Mouse (Mus musculus): ENCODE measurements around the gene Cxcl5. TPM values are rescaled to one million over a fixed set of nuclear protein-coding genes. Genes with fewer than 3 reads are reported as not detected.

The Cxcl5 gene
- polyA plus RNA-seq (2012; rRNA removed; ENCODE audit: low replicate concordance) = 0.41 TPM in 1 of 2 replicates, not detected in the other

DNA sequence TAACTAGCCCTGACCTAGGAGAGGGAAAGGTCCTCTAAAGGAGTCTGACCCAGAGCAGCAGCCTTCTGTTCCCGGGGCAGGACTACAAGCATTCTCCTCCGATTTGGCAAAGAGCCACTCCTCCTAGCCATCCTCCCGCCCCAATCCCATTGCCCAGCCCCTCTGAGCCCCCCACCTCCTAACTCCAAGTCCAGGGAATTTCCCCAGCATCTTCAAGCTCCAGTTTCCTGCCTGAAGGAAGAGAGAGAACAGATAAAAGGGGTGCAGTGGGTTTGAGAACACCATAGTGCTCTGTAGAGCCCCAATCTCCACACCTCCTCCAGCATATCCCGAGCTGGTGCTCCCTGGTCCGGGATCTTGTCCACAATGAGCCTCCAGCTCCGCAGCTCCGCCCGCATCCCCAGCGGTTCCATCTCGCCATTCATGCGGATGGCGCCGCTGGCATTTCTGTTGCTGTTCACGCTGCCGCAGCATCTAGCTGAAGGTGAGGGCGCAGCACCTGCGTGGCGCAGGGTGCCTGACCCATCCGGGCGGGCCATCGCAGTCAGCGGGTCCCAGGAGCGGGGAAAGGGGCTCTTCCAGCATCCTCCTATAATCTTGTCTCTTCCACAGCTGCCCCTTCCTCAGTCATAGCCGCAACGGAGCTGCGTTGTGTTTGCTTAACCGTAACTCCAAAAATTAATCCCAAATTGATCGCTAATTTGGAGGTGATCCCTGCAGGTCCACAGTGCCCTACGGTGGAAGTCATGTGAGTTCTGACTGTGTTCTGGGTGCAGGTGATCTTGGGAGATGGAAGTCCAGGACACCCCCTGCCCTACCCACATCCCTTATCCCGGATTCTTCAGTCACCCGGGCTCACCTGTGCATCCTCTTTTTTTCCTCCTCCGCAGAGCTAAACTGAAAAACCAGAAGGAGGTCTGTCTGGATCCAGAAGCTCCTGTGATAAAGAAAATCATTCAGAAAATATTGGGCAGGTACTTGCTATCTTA, at the start of gene Cxcl5:
Gene Cxcl5 (plus strand): TSS at position 284 of the 989 bp plus-strand sequence.

DNA sequence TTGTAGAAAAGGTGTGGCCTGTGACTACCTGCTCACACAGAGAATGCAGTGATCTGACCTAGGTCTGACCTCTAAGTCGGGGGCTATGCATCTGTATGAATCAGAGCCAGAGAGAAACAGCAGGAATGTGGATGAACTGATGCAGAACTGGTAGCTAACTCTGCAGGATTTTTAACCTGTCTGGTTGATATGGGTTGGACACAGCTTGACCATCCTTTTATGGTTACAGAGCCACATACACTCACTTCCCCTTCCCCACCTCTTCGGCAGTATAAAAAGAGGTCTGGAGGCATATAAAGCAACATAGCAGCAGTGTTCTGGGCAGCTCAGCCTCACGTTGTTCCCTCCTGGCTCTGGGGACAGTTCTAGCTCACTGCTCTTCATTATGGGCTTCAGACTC, 9.1 kb downstream of the Cxcl5 start, which contains the start of gene Ppbp:
Gene Ppbp (plus strand): TSS at position 301 of the 400 bp plus-strand sequence.

DNA sequence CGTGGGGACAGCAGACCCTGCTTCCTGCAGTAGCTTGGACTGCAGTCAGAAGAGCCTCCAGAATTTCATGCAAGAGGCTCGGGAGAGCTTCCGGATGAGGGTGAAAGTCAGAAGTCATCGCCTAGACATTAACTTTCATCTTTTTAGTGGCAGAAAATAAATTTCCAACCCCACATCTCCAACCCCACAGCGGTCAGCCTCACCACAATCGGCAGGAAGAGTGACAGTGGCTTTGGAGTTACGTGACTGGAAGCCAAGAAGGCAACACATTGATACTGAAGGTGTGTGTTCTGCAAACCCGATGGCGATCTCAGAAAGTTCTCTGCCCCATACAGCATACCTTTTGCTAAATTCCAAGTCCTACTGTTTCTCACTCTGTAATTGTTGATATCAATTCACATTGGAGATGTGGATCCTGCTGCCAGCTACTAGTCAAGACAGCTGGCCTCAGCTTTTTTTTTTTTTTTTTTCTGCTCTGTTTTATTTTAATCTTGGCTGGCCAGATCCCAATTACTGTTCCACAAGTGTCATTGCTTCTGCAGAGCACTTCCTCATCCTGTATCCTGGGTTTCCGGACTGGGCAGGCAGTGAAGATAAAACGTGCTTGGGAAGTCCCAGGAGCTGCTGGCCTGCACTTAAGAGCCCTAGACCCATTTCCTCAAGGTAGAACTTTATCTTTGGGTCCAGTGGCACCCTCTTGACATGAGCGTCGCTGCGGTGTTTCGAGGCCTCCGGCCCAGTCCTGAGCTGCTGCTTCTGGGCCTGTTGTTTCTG, 12.9 kb downstream of the Cxcl5 start, which contains the start of gene Pf4:
Gene Pf4 (plus strand): TSS at position 556 of the 774 bp plus-strand sequence.

GRCm38 (mm10) chr5:90785659-90786588, 26.8 kb downstream of the Cxcl5 start, which contains the start of gene Cxcl3:
Gene Cxcl3, plus strand, starts transcription at chr5:90786103.

GRCm38 (mm10) chr5:90794195-90794625, 35.0 kb downstream of the Cxcl5 start, which contains the start of gene Cxcl15:
Gene Cxcl15, plus strand, starts transcription at chr5:90794534.

Other genes with a start within 250 kb of the Cxcl5 start
- gene Afm, start 240.4 kb upstream of the Cxcl5 start, polyA plus RNA-seq (2012; rRNA removed; ENCODE audit: low replicate concordance) = not detected in 2 replicates
- 0.06 TPM in 1 of 2 replicates, not detected in the other for gene 5830473C10Rik, start 198.3 kb upstream of the Cxcl5 start, polyA plus RNA-seq (2012; rRNA removed; ENCODE audit: low replicate concordance)
- gene Rassf6, start 118.7 kb upstream of the Cxcl5 start, polyA plus RNA-seq (2012; rRNA removed; ENCODE audit: low replicate concordance) = 0.57 and 2.9 TPM in 2 replicates
- gene Ppbp, start 9.2 kb downstream of the Cxcl5 start, polyA plus RNA-seq (2012; rRNA removed; ENCODE audit: low replicate concordance) = 0.93 and 1.2 TPM in 2 replicates
- 73.2 and 78.2 TPM in 2 replicates for gene Pf4, start 13.1 kb downstream of the Cxcl5 start, polyA plus RNA-seq (2012; rRNA removed; ENCODE audit: low replicate concordance)
- gene Cxcl3, start 26.7 kb downstream of the Cxcl5 start, polyA plus RNA-seq (2012; rRNA removed; ENCODE audit: low replicate concordance) = 0.17 and 0.27 TPM in 2 replicates
- 8.4 TPM in 1 of 2 replicates, not detected in the other for gene Cxcl15, start 35.2 kb downstream of the Cxcl5 start, polyA plus RNA-seq (2012; rRNA removed; ENCODE audit: low replicate concordance)
- gene Cxcl1, start 131.9 kb downstream of the Cxcl5 start, polyA plus RNA-seq (2012; rRNA removed; ENCODE audit: low replicate concordance) = 0.69 and 3.4 TPM in 2 replicates
- 0.54 and 1.8 TPM in 2 replicates for gene Cxcl2, start 144.5 kb downstream of the Cxcl5 start, polyA plus RNA-seq (2012; rRNA removed; ENCODE audit: low replicate concordance)
- 13.4 and 38.7 TPM in 2 replicates for gene Mthfd2l, start 171.8 kb downstream of the Cxcl5 start, polyA plus RNA-seq (2012; rRNA removed; ENCODE audit: low replicate concordance)